Mouse (Mus musculus) MN1 (cell line): ENCODE data around the gene Smpd3.

ENCODE experiments used
- DNase-seq: peaks from one replicate; pipeline ENCODE4 v3.0.0-alpha.2; 2016; ENCODE audit warnings: low spot score

Smpd3 gene

GRCm38 (mm10) chr8:106292484-106293396 is 45.0 kb downstream of the Smpd3 start:
- DNase-seq, result no peak

GRCm38 (mm10) chr8:106289464-106289863 is 48.3 kb downstream of the Smpd3 start:
- DNase-seq, result no peak

- DNase-seq, result no peak
Measured at GRCm38 (mm10) chr8:106288732-106289131, 49.1 kb downstream of the Smpd3 start.

- no peak for DNase-seq
Measured at GRCm38 (mm10) chr8:106287445-106287844, 50.3 kb downstream of the Smpd3 start.

- no peak for DNase-seq
Measured at GRCm38 (mm10) chr8:106280844-106281243, 56.9 kb downstream of the Smpd3 start.

- no peak for DNase-seq
Measured at GRCm38 (mm10) chr8:106280154-106280553, 57.6 kb downstream of the Smpd3 start.

GRCm38 (mm10) chr8:106278367-106279042 is 59.3 kb downstream of the Smpd3 start:
- DNase-seq, result no peak

- DNase-seq, result no peak
Measured at GRCm38 (mm10) chr8:106276709-106277317, 61.0 kb downstream of the Smpd3 start.

GRCm38 (mm10) chr8:106273468-106273867 is 64.3 kb downstream of the Smpd3 start:
- DNase-seq, result no peak

- no peak for DNase-seq
Measured at GRCm38 (mm10) chr8:106271378-106271777, 66.4 kb downstream of the Smpd3 start.

GRCm38 (mm10) chr8:106270804-106271203 is 67.0 kb downstream of the Smpd3 start:
- DNase-seq, result peak; percentile 80

GRCm38 (mm10) chr8:106268710-106269346 is 69.0 kb downstream of the Smpd3 start:
- no peak for DNase-seq

GRCm38 (mm10) chr8:106265398-106265797 is 72.4 kb downstream of the Smpd3 start:
- DNase-seq, result no peak

- no peak for DNase-seq
Measured at GRCm38 (mm10) chr8:106263928-106264327, 73.9 kb downstream of the Smpd3 start.

- no peak for DNase-seq
Measured at GRCm38 (mm10) chr8:106262343-106262742, 75.4 kb downstream of the Smpd3 start.

- DNase-seq, result no peak
Measured at GRCm38 (mm10) chr8:106260894-106261293, 76.9 kb downstream of the Smpd3 start.

- DNase-seq, result no peak
Measured at GRCm38 (mm10) chr8:106259579-106260255, 78.1 kb downstream of the Smpd3 start.

- DNase-seq, result peak; percentile 28
Measured at GRCm38 (mm10) chr8:106258169-106258568, 79.6 kb downstream of the Smpd3 start.

- no peak for DNase-seq
Measured at GRCm38 (mm10) chr8:106250186-106250585, 87.6 kb downstream of the Smpd3 start.

GRCm38 (mm10) chr8:106237106-106237505 is 100.7 kb downstream of the Smpd3 start:
- no peak for DNase-seq

- no peak for DNase-seq
Measured at GRCm38 (mm10) chr8:106234567-106235261, 103.1 kb downstream of the Smpd3 start.
